Mouse (Mus musculus): ENCODE measurements around the gene P4ha2. TPM values are rescaled to one million over a fixed set of nuclear protein-coding genes. Genes with fewer than 3 reads are reported as not detected.

P4ha2 gene
- polyA plus RNA-seq, 1 experiment from 2014 or later = 4.9 TPM

DNA sequence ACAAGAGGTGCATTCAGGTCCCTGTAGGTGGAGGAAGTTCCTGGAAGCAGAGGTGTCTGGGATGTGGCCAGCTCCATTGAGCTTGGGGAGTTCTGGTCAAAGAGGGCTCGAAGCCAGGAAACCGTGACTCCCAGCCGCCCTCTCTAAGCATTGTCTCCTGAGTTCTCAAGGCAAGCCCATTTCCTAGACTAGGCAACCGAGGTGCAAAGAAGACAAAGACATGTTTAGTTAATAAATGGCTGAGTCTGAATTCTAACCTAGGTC, 34.0 kb upstream of the P4ha2 start:
- 89% methylated on average over 4 of the region's 4 CpGs for WGBS
- ATAC-seq = no peak
- H3K9ac ChIP-seq (ENCODE audit: low read length) = no peak overlapping the region
- peaks cover 9% of the 10 kb centered on the region for H3K4me1 ChIP-seq (ENCODE audit: control insufficient read depth, insufficient read depth, low read length)
- no peaks in the 10 kb centered on the region for H3K36me3 ChIP-seq (ENCODE audit: control insufficient read depth, insufficient read depth, low read length)
- no peaks in the 10 kb centered on the region for H3K27me3 ChIP-seq (replicated peaks; ENCODE audit: control insufficient read depth, insufficient read depth, low read length)
- H3K9me3 ChIP-seq (replicated peaks; ENCODE audit: control insufficient read depth, low read length) = no peaks in the 10 kb centered on the region
- no peak overlapping the region for H3K4me3 ChIP-seq (ENCODE audit: low read depth, low read length)
- no peak overlapping the region for H3K4me2 ChIP-seq (ENCODE audit: low read length)
- H3K27ac ChIP-seq (ENCODE audit: low read depth, low read length) = no peak overlapping the region
- no peak for DNase-seq (ENCODE audit: low spot score)

GRCm38 (mm10) chr11:54066400-54066799, 33.5 kb upstream of the P4ha2 start:
- DNase-seq (ENCODE audit: low spot score) (no peak), ATAC-seq (no peak)
- Histone ChIP-seq H3K27ac (ENCODE audit: low read depth, low read length) (no peak overlapping the region), H3K9ac (ENCODE audit: low read length) (no peak overlapping the region), H3K4me3 (ENCODE audit: low read depth, low read length) (no peak overlapping the region), H3K4me1 (ENCODE audit: control insufficient read depth, insufficient read depth, low read length) (peaks cover 9% of the 10 kb centered on the region), H3K27me3 (replicated peaks; ENCODE audit: control insufficient read depth, insufficient read depth, low read length) (no peaks in the 10 kb centered on the region), H3K36me3 (ENCODE audit: control insufficient read depth, insufficient read depth, low read length) (no peaks in the 10 kb centered on the region), H3K9me3 (replicated peaks; ENCODE audit: control insufficient read depth, low read length) (no peaks in the 10 kb centered on the region), H3K4me2 (ENCODE audit: low read length) (no peak overlapping the region)
- 87% methylated on average over 5 of the region's 5 CpGs for WGBS

- DNase-seq (ENCODE audit: low spot score) (peak; percentile 28), ATAC-seq (no peak; the same call in 1 of the 2 replicates)
- peak overlapping the region; percentile 82 for H3K4me2 ChIP-seq (ENCODE audit: low read length)
- no peaks in the 10 kb centered on the region for H3K36me3 ChIP-seq (ENCODE audit: control insufficient read depth, insufficient read depth, low read length)
- peaks cover 5% of the 10 kb centered on the region for H3K4me1 ChIP-seq (ENCODE audit: control insufficient read depth, insufficient read depth, low read length)
- no peaks in the 10 kb centered on the region for H3K27me3 ChIP-seq (replicated peaks; ENCODE audit: control insufficient read depth, insufficient read depth, low read length)
- WGBS = 39% methylated on average over 11 of the region's 12 CpGs
- peak overlapping the region; percentile 69; the same call in 1 of the 2 replicates for H3K9ac ChIP-seq (ENCODE audit: low read length)
- H3K9me3 ChIP-seq (replicated peaks; ENCODE audit: control insufficient read depth, low read length) = no peaks in the 10 kb centered on the region
- no peak overlapping the region for H3K27ac ChIP-seq (ENCODE audit: low read depth, low read length)
- H3K4me3 ChIP-seq (ENCODE audit: low read depth, low read length) = no peak overlapping the region
These were observed 32.4 kb upstream of the P4ha2 start for GRCm38 (mm10) chr11:54067318-54067995.

DNA sequence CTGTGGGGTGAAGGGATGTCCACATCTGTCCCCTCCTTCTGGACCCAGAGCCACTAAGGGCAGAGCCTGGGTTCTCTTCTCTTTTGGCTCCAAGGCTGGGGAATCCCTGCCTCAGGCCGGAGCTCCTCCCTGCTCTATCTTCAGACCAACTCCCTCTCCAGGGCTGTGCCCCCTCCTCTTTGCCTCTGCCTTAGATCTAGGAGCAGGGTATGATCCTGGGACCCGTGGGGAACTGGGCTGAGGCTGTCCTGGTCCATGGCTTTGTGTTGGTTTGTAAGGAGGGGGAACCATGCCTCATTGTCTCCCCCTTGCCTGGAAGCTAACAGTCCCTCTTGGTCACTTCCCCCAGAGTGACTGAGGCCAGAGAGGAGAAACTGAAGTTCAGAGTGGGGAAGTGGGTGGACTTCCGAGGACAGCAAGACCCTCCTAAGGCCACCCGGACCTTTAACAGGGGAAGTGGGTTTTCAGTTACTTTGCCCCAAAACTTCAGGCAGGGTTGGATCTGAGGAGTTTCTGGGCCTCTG, 31.8 kb upstream of the P4ha2 start:
- Histone ChIP-seq H3K4me1 (ENCODE audit: control insufficient read depth, insufficient read depth, low read length) (peaks cover 5% of the 10 kb centered on the region; the same call in 1 of the 2 replicates), H3K27me3 (replicated peaks; ENCODE audit: control insufficient read depth, insufficient read depth, low read length) (no peaks in the 10 kb centered on the region), H3K9me3 (replicated peaks; ENCODE audit: control insufficient read depth, low read length) (no peaks in the 10 kb centered on the region), H3K36me3 (ENCODE audit: control insufficient read depth, insufficient read depth, low read length) (no peaks in the 10 kb centered on the region), H3K27ac (ENCODE audit: low read depth, low read length) (no peak overlapping the region), H3K4me3 (ENCODE audit: low read depth, low read length) (peak overlapping the region; percentile 52), H3K9ac (ENCODE audit: low read length) (peak overlapping the region; percentile 69), H3K4me2 (ENCODE audit: low read length) (peak overlapping the region; percentile 82)
- 40% methylated on average over 4 of the region's 4 CpGs for WGBS
- DNase-seq (ENCODE audit: low spot score) = no peak
- no peak for ATAC-seq

DNA sequence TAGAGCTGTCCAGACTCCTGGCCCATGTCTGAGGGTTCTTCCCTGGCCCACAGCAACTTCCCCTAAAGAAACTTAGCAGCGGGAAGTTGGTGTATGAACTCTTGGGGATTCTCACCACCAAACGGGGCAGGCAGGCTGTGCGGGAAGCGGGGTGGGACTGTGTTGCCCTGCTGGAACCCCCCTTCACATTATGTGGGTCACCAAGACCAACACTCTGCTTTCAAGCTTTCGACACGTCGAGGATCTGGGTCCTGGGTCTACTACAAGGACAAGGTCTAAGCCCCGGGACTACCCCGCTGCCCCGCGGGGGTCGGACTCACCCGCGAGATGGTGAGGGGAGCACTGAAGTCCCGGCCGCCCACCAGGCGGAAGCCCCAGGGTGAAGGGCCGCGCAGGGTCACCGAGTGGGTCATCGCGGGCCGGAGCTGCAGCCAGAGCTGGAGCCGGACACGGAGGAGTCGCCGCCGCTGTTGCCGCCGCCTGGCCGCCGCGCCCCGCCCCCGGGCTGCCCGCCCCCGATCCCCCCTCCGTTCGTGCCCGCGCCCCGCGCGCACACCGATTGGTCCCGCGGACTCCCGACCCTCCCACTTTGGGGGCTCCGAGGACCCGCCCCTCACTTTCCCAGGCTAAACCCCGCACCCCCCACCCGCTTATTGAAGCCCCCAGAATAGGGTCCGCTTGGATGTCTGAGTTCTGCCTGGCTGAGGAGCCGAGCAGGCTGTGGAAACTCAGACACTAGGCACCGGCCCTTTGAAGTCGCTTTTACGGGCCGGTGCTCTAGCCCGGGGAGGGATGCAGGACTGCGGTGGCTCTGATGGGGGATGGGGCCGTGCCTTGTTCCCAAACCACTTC, 31.1 kb upstream of the P4ha2 start, which contains the start of gene Pdlim4:
Gene Pdlim4, minus strand, starts transcription at position 495 of the 852 bp plus-strand sequence.
- peak within 1 kb of the TSS; percentile 69 for H3K9ac ChIP-seq (ENCODE audit: low read length)
- WGBS = 2% methylated on average over 56 of the region's 61 CpGs
- no peaks in the 10 kb centered on the region for H3K9me3 ChIP-seq (replicated peaks; ENCODE audit: control insufficient read depth, low read length)
- no peak within 1 kb of the TSS for H3K27ac ChIP-seq (ENCODE audit: low read depth, low read length)
- no peaks in the 10 kb centered on the region for H3K36me3 ChIP-seq (ENCODE audit: control insufficient read depth, insufficient read depth, low read length)
- peaks cover 5% of the 10 kb centered on the region; the same call in 1 of the 2 replicates for H3K4me1 ChIP-seq (ENCODE audit: control insufficient read depth, insufficient read depth, low read length)
- no peaks in the 10 kb centered on the region for H3K27me3 ChIP-seq (replicated peaks; ENCODE audit: control insufficient read depth, insufficient read depth, low read length)
- H3K4me2 ChIP-seq (ENCODE audit: low read length) = peak within 1 kb of the TSS; percentile 82
- DNase-seq (ENCODE audit: low spot score) (peak; percentile 77), ATAC-seq (peak; percentile 78)
- H3K4me3 ChIP-seq (ENCODE audit: low read depth, low read length) = peak within 1 kb of the TSS; percentile 52

DNA sequence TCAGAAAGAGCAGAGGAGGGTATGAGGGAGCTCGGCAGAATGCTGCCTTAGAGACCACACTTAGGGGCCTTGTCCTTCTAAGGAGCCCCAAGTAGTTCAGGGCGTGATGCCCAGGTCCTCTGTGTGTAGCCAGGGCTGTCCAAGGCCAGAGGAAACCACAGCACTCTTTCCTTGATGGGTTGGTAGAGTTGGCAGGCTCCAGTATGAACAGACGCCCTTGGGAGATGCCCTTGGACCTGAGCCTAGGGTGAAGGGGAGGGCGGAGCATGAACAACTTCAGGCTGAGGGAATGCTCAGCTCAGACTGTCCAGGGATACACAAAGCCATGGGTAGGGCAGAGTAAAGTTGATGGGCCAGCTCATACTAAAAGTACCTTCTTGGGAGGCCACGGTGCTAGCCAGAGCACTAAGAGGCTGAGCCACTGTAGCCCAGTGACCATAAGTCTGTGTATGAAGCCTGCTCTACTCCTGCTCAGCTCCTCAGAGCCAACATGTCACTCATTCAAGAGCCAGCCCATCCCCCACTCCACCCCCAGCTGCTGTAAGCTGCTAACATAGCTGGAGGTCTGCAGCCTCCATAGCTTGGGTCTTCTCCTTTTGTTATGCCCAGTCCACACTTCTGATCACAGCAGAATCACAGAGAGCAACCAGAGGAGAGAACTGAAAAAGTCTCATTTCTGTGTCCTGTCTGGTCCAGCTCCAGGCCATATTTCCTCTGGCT, 28.0 kb upstream of the P4ha2 start:
- no peak for DNase-seq (ENCODE audit: low spot score)

DNA sequence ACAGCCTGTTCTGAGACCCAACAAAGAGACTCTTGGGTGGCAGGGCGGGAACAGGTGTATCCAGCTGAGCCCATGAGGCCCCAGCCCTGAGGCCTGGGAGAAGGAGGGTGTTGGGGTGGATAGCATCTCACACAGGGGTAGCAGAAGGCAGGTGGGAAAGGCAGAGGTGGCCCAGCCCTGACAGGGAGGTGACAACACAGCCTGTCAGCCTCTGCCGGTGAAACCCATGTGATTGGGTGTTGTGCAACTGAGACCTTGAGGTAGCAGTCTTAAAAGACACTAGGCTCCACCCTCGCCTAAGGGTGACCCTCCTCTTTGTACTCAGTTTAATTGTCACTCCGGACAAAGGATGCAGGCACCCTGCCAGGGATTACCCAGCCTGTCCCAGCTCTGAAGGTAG, 26.6 kb upstream of the P4ha2 start:
- Histone ChIP-seq H3K9me3 (replicated peaks; ENCODE audit: control insufficient read depth, low read length) (no peaks in the 10 kb centered on the region), H3K27me3 (replicated peaks; ENCODE audit: control insufficient read depth, insufficient read depth, low read length) (no peaks in the 10 kb centered on the region), H3K27ac (ENCODE audit: low read depth, low read length) (no peak overlapping the region), H3K36me3 (ENCODE audit: control insufficient read depth, insufficient read depth, low read length) (no peaks in the 10 kb centered on the region), H3K4me1 (ENCODE audit: control insufficient read depth, insufficient read depth, low read length) (no peaks in the 10 kb centered on the region), H3K4me3 (ENCODE audit: low read depth, low read length) (no peak overlapping the region), H3K9ac (ENCODE audit: low read length) (no peak overlapping the region), H3K4me2 (ENCODE audit: low read length) (no peak overlapping the region)
- ATAC-seq (no peak), DNase-seq (ENCODE audit: low spot score) (no peak)
- 28% methylated on average over 4 of the region's 4 CpGs for WGBS

More for the DNA sequence above, 28.0 kb upstream of the P4ha2 start:
- 85% methylated on average over 5 of the region's 5 CpGs for WGBS
- H3K4me1 ChIP-seq (ENCODE audit: control insufficient read depth, insufficient read depth, low read length) = peaks cover 5% of the 10 kb centered on the region; the same call in 1 of the 2 replicates
- H3K36me3 ChIP-seq (ENCODE audit: control insufficient read depth, insufficient read depth, low read length) = no peaks in the 10 kb centered on the region
- no peak overlapping the region for H3K4me3 ChIP-seq (ENCODE audit: low read depth, low read length)
- no peaks in the 10 kb centered on the region for H3K9me3 ChIP-seq (replicated peaks; ENCODE audit: control insufficient read depth, low read length)
- no peak overlapping the region for H3K4me2 ChIP-seq (ENCODE audit: low read length)
- no peak for ATAC-seq
- H3K9ac ChIP-seq (ENCODE audit: low read length) = no peak overlapping the region
- H3K27ac ChIP-seq (ENCODE audit: low read depth, low read length) = no peak overlapping the region
- H3K27me3 ChIP-seq (replicated peaks; ENCODE audit: control insufficient read depth, insufficient read depth, low read length) = no peaks in the 10 kb centered on the region

GRCm38 (mm10) chr11:54075353-54075752, 24.5 kb upstream of the P4ha2 start:
- ATAC-seq = no peak
- no peak overlapping the region for H3K9ac ChIP-seq (ENCODE audit: low read length)
- WGBS = 78% methylated on average over 6 of the region's 6 CpGs
- no peak overlapping the region for H3K27ac ChIP-seq (ENCODE audit: low read depth, low read length)
- no peaks in the 10 kb centered on the region for H3K27me3 ChIP-seq (replicated peaks; ENCODE audit: control insufficient read depth, insufficient read depth, low read length)
- no peak for DNase-seq (ENCODE audit: low spot score)
- H3K4me2 ChIP-seq (ENCODE audit: low read length) = no peak overlapping the region
- no peaks in the 10 kb centered on the region for H3K4me1 ChIP-seq (ENCODE audit: control insufficient read depth, insufficient read depth, low read length)
- H3K9me3 ChIP-seq (replicated peaks; ENCODE audit: control insufficient read depth, low read length) = no peaks in the 10 kb centered on the region
- H3K4me3 ChIP-seq (ENCODE audit: low read depth, low read length) = no peak overlapping the region
- H3K36me3 ChIP-seq (ENCODE audit: control insufficient read depth, insufficient read depth, low read length) = no peaks in the 10 kb centered on the region

All from forebrain, embryonic 14.5 days (tissue).